Mouse (Mus musculus): ENCODE measurements at regions not wholly inside any gene's neighbourhood (a gene's known extent, or its start where the extent isn't known, plus 50 kb on each side); places are given as distances from the start of the nearest gene placed in this dataset.

GRCm38 (mm10) chr13:39823346-39823954, 537.8 kb downstream of the Ofcc1 start:
- TF ChIP-seq CTCF (IDR thresholded peaks at IDR 0.05; ENCODE audit: low read depth, low read length) = no peak
- no peak for TF ChIP-seq POLR2A (IDR thresholded peaks at IDR 0.05; ENCODE audit: extremely low read depth, insufficient read depth, low read length)
